Mouse (Mus musculus): ENCODE data around the gene Cldn34b2.
"Not testable (repeated sequence)": the region's sequence is repeated elsewhere in the genome, so short reads cannot be mapped to it uniquely, and the experiment has no call there.

The Cldn34b2 gene

GRCm38 (mm10) chrX:155128312-155128711 is at the start of gene Cldn34b2:
Gene Cldn34b2, minus strand, starts transcription at chrX:155128412.
- not testable (repeated sequence) for DNase-seq

DNA sequence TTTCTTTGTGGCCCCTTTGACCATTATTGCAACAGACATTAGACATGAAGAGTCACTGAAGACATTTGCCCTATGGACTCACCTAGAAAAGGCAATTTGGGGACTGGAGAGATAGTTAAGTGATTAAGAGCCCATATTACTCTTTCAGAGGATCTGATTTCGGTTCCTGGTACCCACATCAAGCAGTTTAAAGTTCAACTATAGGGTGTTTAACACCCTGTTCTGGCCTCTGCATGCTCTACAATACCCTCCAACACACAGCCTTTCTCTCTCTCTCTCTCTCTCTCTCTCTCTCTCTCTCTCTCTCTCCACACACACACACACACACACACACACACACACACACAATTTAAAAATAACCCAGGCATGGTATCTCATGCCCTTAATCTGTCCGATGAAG is 49.4 kb upstream of the Cldn34b2 start:
- no peak for DNase-seq

- no peak for DNase-seq
Measured at GRCm38 (mm10) chrX:155177230-155177629, 49.0 kb upstream of the Cldn34b2 start.

DNA sequence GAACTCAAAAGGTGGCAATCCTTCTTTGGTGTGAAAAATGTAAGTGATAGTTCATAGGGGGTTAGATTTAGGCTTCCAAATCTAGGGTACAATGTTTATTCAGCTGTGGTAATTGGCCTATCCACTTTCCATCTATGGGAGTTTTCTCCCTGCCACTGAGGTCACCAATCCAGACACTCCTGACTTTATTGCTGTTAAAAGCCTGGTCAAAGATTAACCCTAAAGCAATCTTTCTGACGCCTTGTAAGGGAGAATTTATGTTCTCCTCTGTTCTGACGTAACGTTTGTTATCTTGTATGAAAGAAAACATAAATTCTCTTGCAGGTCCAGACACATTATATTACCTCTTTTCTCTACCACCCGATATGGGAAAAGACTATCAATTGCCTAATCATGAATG is 47.4 kb upstream of the Cldn34b2 start:
- DNase-seq: no peak

GRCm38 (mm10) chrX:155172310-155172709 is 44.1 kb upstream of the Cldn34b2 start:
- no peak for DNase-seq

DNA sequence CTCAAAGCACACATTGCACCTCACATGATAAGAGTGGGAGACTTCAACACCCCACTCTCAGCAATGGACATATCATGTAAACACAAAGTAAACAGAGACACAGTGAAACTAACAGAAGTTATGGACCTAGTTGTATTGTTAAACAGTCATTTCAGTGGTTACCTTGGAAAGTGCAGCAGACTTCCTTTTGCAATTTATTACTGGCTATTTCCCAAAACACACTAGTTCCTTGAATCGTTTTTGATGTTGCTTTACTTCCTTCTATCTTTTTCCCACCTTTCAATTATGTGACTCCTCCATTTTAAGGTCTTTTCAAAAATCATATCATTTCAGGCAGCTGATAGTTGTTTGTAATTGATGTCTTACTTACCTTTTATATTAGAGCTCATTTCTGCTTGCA is 43.5 kb upstream of the Cldn34b2 start:
- no peak for DNase-seq

DNA sequence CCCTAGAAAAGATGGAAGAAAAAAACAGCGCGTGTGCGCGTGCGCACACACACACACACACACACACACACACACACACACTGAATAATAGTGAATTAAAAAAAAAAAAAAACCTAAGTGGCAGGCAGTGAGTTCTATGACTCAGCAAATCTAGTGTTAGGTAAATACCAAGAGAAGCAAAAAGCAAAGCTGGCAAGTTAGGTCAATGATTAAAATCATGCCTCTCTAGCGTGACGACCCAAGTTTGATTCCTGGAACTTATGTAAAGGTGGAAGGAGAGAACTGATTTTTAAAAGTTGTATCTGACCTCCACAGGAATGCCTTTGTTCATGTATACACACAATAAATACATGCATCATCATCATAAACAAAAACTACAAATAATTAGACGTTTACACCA is 41.7 kb upstream of the Cldn34b2 start:
- no peak for DNase-seq

GRCm38 (mm10) chrX:155167667-155168066 is 39.5 kb upstream of the Cldn34b2 start:
- DNase-seq: no peak

DNA sequence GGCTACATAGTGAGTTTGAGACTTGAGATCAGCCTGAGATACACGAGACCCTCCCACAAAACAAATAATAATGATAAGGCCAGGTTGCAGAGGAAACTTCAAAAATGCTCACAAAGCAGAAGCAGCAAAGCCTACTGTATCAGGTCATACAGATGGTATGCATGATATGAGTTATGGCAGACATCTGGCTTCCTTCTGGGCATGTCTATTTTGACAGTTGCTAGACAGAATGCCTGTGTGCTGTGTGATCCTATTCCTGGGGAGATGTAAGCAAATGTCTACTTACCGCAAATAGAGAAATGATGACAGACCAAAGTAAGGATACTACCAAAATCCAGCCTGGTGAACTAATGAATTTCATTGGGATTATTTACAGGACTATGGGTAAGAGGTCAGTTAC is 38.1 kb upstream of the Cldn34b2 start:
- no peak for DNase-seq

DNA sequence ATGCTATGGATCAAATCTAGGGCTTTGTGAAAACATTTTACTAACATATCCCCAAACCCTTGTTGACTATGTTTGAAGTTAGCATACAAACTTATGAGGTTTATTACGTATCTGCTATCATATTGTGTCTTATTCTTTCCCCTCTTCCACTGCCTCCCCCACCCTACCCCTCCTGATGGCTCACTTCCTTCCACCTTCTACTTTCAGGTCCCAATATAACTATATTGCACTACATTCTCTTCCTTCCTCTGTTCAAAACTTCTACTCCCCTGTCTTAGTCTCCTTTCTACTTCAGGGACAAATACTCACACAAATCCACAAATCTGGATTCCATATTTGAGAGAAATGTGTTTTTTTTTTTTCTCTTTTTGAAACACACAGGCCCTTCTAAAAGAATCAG is 35.3 kb upstream of the Cldn34b2 start:
- no peak for DNase-seq

GRCm38 (mm10) chrX:155151868-155152267 is 23.7 kb upstream of the Cldn34b2 start:
- DNase-seq: no peak

GRCm38 (mm10) chrX:155144718-155145117 is 16.5 kb upstream of the Cldn34b2 start:
- peak; percentile 32 for DNase-seq

DNA sequence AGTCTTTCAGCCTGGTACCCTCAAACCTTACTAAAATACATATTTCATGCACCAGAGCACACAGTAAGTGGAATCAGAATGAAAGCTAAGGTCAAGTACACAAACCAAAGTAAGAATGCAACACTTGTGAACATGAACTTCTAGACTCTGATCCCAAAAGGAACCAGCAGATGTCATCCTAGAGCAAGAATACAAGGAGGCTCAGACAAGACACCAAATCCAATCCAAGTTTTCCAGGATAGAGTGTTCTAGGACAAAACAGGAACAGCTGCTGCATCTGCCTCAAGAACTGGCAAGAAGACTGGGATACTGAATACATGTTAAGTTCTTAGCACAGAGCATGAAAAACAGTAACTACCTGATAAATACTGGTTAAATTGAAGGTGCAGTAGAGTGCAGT is 30.2 kb downstream of the Cldn34b2 start:
- peak; percentile 3 for DNase-seq

GRCm38 (mm10) chrX:155093566-155093965 is 34.6 kb downstream of the Cldn34b2 start, which contains the start of gene Magea2:
Gene Magea2, minus strand, starts transcription at chrX:155093666.
- not testable (repeated sequence) for DNase-seq

GRCm38 (mm10) chrX:155089693-155090092 is 38.5 kb downstream of the Cldn34b2 start, which contains the start of gene Magea1:
Gene Magea1, minus strand, starts transcription at chrX:155089793.
- not testable (repeated sequence) for DNase-seq

All from embryo, embryonic 11 days (tissue).